Mouse (Mus musculus): Measurements from ENCODE around the gene Rnf130.
A peak's percentile ranks its signal among the peaks of the same experiment; 100 is the strongest.
"Not testable (repeated sequence)": the region's sequence is repeated elsewhere in the genome, so short reads cannot be mapped to it uniquely, and the experiment has no call there.

The Rnf130 gene

GRCm38 (mm10) chr11:50086211-50086610 lies 61.1 kb downstream of the Rnf130 start:
- no peak for DNase-seq (ENCODE audit: low read depth, low spot score)

- no peak for DNase-seq (ENCODE audit: low read depth, low spot score)
Measured at GRCm38 (mm10) chr11:50089840-50090239, 64.7 kb downstream of the Rnf130 start.

GRCm38 (mm10) chr11:50090982-50091675 lies 66.0 kb downstream of the Rnf130 start:
- DNase-seq (ENCODE audit: low read depth, low spot score): no peak

GRCm38 (mm10) chr11:50091681-50092080 lies 66.5 kb downstream of the Rnf130 start:
- DNase-seq (ENCODE audit: low read depth, low spot score): no peak

GRCm38 (mm10) chr11:50095661-50096060 lies 70.5 kb downstream of the Rnf130 start:
- DNase-seq (ENCODE audit: low read depth, low spot score): no peak

- no peak for DNase-seq (ENCODE audit: low read depth, low spot score)
Measured at GRCm38 (mm10) chr11:50097091-50097490, 71.9 kb downstream of the Rnf130 start.

GRCm38 (mm10) chr11:50098961-50099481 lies 73.9 kb downstream of the Rnf130 start:
- no peak for DNase-seq (ENCODE audit: low read depth, low spot score)

- DNase-seq (ENCODE audit: low read depth, low spot score): no peak
Measured at GRCm38 (mm10) chr11:50099692-50100091, 74.5 kb downstream of the Rnf130 start.

- no peak for DNase-seq (ENCODE audit: low read depth, low spot score)
Measured at GRCm38 (mm10) chr11:50100548-50101307, 75.6 kb downstream of the Rnf130 start.

- not testable (repeated sequence) for DNase-seq (ENCODE audit: low read depth, low spot score)
Measured at GRCm38 (mm10) chr11:50101962-50102361, 76.8 kb downstream of the Rnf130 start.

- no peak for DNase-seq (ENCODE audit: low read depth, low spot score)
Measured at GRCm38 (mm10) chr11:50104016-50104415, 78.9 kb downstream of the Rnf130 start.

- DNase-seq (ENCODE audit: low read depth, low spot score): no peak
Measured at GRCm38 (mm10) chr11:50105237-50105636, 80.1 kb downstream of the Rnf130 start.

GRCm38 (mm10) chr11:50106024-50106423 lies 80.9 kb downstream of the Rnf130 start:
- DNase-seq (ENCODE audit: low read depth, low spot score): no peak

GRCm38 (mm10) chr11:50108823-50109244 lies 83.7 kb downstream of the Rnf130 start:
- DNase-seq (ENCODE audit: low read depth, low spot score): no peak

GRCm38 (mm10) chr11:50114329-50114728 lies 89.2 kb downstream of the Rnf130 start:
- DNase-seq (ENCODE audit: low read depth, low spot score): peak; percentile 49

GRCm38 (mm10) chr11:50122631-50123081 lies 97.5 kb downstream of the Rnf130 start:
- DNase-seq (ENCODE audit: low read depth, low spot score): no peak

GRCm38 (mm10) chr11:50127781-50128180 lies 102.6 kb downstream of the Rnf130 start:
- DNase-seq (ENCODE audit: low read depth, low spot score): no peak

GRCm38 (mm10) chr11:50130811-50131766 lies 105.9 kb downstream of the Rnf130 start, which contains the start of gene Tbc1d9b:
Gene Tbc1d9b (plus strand): TSS chr11:50131396.
- peak; percentile 84 for DNase-seq (ENCODE audit: low read depth, low spot score)

GRCm38 (mm10) chr11:50131801-50132201 lies 106.7 kb downstream of the Rnf130 start:
- DNase-seq (ENCODE audit: low read depth, low spot score): no peak

- no peak for DNase-seq (ENCODE audit: low read depth, low spot score)
Measured at GRCm38 (mm10) chr11:50132265-50132664, 107.1 kb downstream of the Rnf130 start.

GRCm38 (mm10) chr11:50134136-50134859 lies 109.2 kb downstream of the Rnf130 start:
- DNase-seq (ENCODE audit: low read depth, low spot score): no peak

Data from c-Kit-negative CD71-positive TER-119-positive erythroid progenitor cells, embryonic 14.5 days (primary cell).